Mouse (Mus musculus) liver, embryonic 16.5 days (tissue): ENCODE data around the gene Tmc8. TPM values are rescaled to one million over a fixed set of nuclear protein-coding genes. Genes with fewer than 3 reads are reported as not detected.

Source experiments
- ATAC-seq: fragments of 200-750 bp; cut with Nextera tagmentation; 2 replicates; pipeline ENCODE4 v1.8.0; 2017; ENCODE audit warnings: low read depth, mild to moderate bottlenecking, moderate number of reproducible peaks, moderate library complexity
- H3K27ac ChIP-seq: fragments of 300-500 bp; sonication (generic); 2 replicates; pipeline ENCODE4 v1.5.1; 2014; ENCODE audit warnings: mild to moderate bottlenecking, low read length
- H3K27me3 ChIP-seq: fragments of 300-500 bp; sonication (generic); 2 replicates; pipeline ENCODE4 v1.6.1; 2014; ENCODE audit warnings: low read depth, low read length, mixed read lengths; ENCODE audit not compliant: control insufficient read depth, insufficient read depth
- H3K36me3 ChIP-seq: fragments of 300-500 bp; sonication (generic); 2 replicates; pipeline ENCODE4 v1.6.1; 2014; ENCODE audit warnings: mild to moderate bottlenecking; ENCODE audit not compliant: control insufficient read depth, insufficient read depth
- H3K4me1 ChIP-seq: fragments of 300-500 bp; sonication (generic); 2 replicates; pipeline ENCODE4 v1.6.1; 2014; ENCODE audit warnings: low read depth, low read length, mixed read lengths; ENCODE audit not compliant: control insufficient read depth
- H3K4me2 ChIP-seq: fragments of 300-500 bp; sonication (generic); 2 replicates; pipeline ENCODE4 v1.6.1; 2014; ENCODE audit warnings: low read depth, low read length, mixed read lengths
- H3K4me3 ChIP-seq: fragments of 300-500 bp; sonication (generic); 2 replicates; pipeline ENCODE4 v1.5.1; 2014; ENCODE audit warnings: low read depth, mild to moderate bottlenecking, low read length
- H3K9ac ChIP-seq: fragments of 300-500 bp; sonication (generic); 2 replicates; pipeline ENCODE4 v1.6.1; 2014; ENCODE audit warnings: low read depth, low read length
- H3K9me3 ChIP-seq: fragments of 300-500 bp; sonication (generic); replicated peaks from 2 replicates; pipeline ENCODE4 v1.6.1; 2016; ENCODE audit warnings: low read length; ENCODE audit not compliant: control insufficient read depth
- WGBS: fragments of 180-500 bp; shearing (Covaris S2); extraction: QIAGEN DNeasy Blood & Tissue Kit; methylation state at CpG from one replicate; pipeline ENCODE4 v1.1.7; 2014; ENCODE audit not compliant: insufficient replicate concordance; 5-methylcytosine and 5-hydroxymethylcytosine counted together
- polyA plus RNA-seq: library from polyadenylated mRNA; unstranded; fragments of >200 nt; fragmentation: Nextera tagmentation; extraction: Ambion mirVana; gene quantifications from 2 replicates; pipeline ENCODE4 v1.2.1, GENCODE M21; 2015

The Tmc8 gene
- 16.0 and 16.3 TPM in 2 replicates for polyA plus RNA-seq

- ATAC-seq: peak; percentile 57
- H3K4me3 ChIP-seq: peak within 1 kb of the TSS; percentile 87
- peaks cover 39% of the 10 kb centered on the region for H3K36me3 ChIP-seq
- H3K9me3 ChIP-seq: no peaks in the 10 kb centered on the region
- H3K4me2 ChIP-seq: peak within 1 kb of the TSS; percentile 97
- H3K4me1 ChIP-seq: peaks cover 50% of the 10 kb centered on the region
- peak within 1 kb of the TSS; percentile 99 for H3K27ac ChIP-seq
- no peaks in the 10 kb centered on the region for H3K27me3 ChIP-seq
- WGBS: 11% methylated on average over 24 of the region's 24 CpGs
- H3K9ac ChIP-seq: peak within 1 kb of the TSS; percentile 90
Observed at GRCm38 (mm10) chr11:117781993-117782704, at the start of gene Tmc8, which contains the start of gene Tmc6. Tmc8 (plus strand) TSS chr11:117782076. Tmc6 (minus strand) TSS chr11:117782198.

GRCm38 (mm10) chr11:117736037-117736689 is 45.7 kb upstream of the Tmc8 start:
- no peaks in the 10 kb centered on the region for H3K27me3 ChIP-seq
- 57% methylated on average over 5 of the region's 5 CpGs for WGBS
- H3K9ac ChIP-seq: no peak overlapping the region
- ATAC-seq: 0 out of 2 replicates have a peak, but pooled peaks have one; percentile 19
- H3K27ac ChIP-seq: no peak overlapping the region
- H3K4me2 ChIP-seq: no peak overlapping the region
- H3K9me3 ChIP-seq: no peaks in the 10 kb centered on the region
- H3K36me3 ChIP-seq: peaks cover 25% of the 10 kb centered on the region
- H3K4me3 ChIP-seq: no peak overlapping the region
- no peaks in the 10 kb centered on the region for H3K4me1 ChIP-seq

- no peak for ATAC-seq
- WGBS: 71% methylated on average over 5 of the region's 5 CpGs
- Histone ChIP-seq H3K9me3 (no peaks in the 10 kb centered on the region), H3K27ac (no peak overlapping the region), H3K4me2 (no peak overlapping the region), H3K4me1 (no peaks in the 10 kb centered on the region), H3K4me3 (no peak overlapping the region), H3K9ac (no peak overlapping the region), H3K27me3 (no peaks in the 10 kb centered on the region), H3K36me3 (peaks cover 34% of the 10 kb centered on the region)
Observed at GRCm38 (mm10) chr11:117738123-117738522, 43.8 kb upstream of the Tmc8 start.

GRCm38 (mm10) chr11:117741128-117741527 is 40.7 kb upstream of the Tmc8 start:
- no peaks in the 10 kb centered on the region for H3K27me3 ChIP-seq
- H3K36me3 ChIP-seq: peaks cover 41% of the 10 kb centered on the region
- H3K9ac ChIP-seq: no peak overlapping the region
- H3K4me1 ChIP-seq: no peaks in the 10 kb centered on the region
- 81% methylated on average over 6 of the region's 6 CpGs for WGBS
- no peak overlapping the region for H3K4me2 ChIP-seq
- no peak overlapping the region for H3K27ac ChIP-seq
- ATAC-seq: no peak
- no peaks in the 10 kb centered on the region for H3K9me3 ChIP-seq
- no peak overlapping the region for H3K4me3 ChIP-seq

GRCm38 (mm10) chr11:117742243-117742642 is 39.6 kb upstream of the Tmc8 start:
- no peak overlapping the region for H3K27ac ChIP-seq
- no peaks in the 10 kb centered on the region for H3K9me3 ChIP-seq
- peaks cover 44% of the 10 kb centered on the region for H3K36me3 ChIP-seq
- H3K9ac ChIP-seq: no peak overlapping the region
- H3K4me3 ChIP-seq: no peak overlapping the region
- 86% methylated on average over 8 of the region's 8 CpGs for WGBS
- H3K4me2 ChIP-seq: no peak overlapping the region
- ATAC-seq: no peak
- no peaks in the 10 kb centered on the region for H3K4me1 ChIP-seq
- H3K27me3 ChIP-seq: no peaks in the 10 kb centered on the region

GRCm38 (mm10) chr11:117742715-117743114 is 39.2 kb upstream of the Tmc8 start:
- H3K4me1 ChIP-seq: no peaks in the 10 kb centered on the region
- no peak overlapping the region for H3K4me2 ChIP-seq
- 75% methylated on average over 8 of the region's 8 CpGs for WGBS
- H3K9me3 ChIP-seq: no peaks in the 10 kb centered on the region
- no peak overlapping the region for H3K27ac ChIP-seq
- H3K4me3 ChIP-seq: no peak overlapping the region
- no peak overlapping the region for H3K9ac ChIP-seq
- H3K27me3 ChIP-seq: no peaks in the 10 kb centered on the region
- ATAC-seq: no peak
- H3K36me3 ChIP-seq: peaks cover 47% of the 10 kb centered on the region

- WGBS: 44% methylated on average over 4 of the region's 4 CpGs
- Histone ChIP-seq H3K4me3 (no peak overlapping the region), H3K27me3 (no peaks in the 10 kb centered on the region), H3K9ac (no peak overlapping the region), H3K27ac (no peak overlapping the region), H3K4me2 (no peak overlapping the region), H3K9me3 (no peaks in the 10 kb centered on the region), H3K4me1 (no peaks in the 10 kb centered on the region), H3K36me3 (peaks cover 43% of the 10 kb centered on the region)
- ATAC-seq: no peak; the same call in 1 of the 2 replicates
Observed at GRCm38 (mm10) chr11:117743454-117744030, 38.3 kb upstream of the Tmc8 start.

GRCm38 (mm10) chr11:117748628-117749027 is 33.2 kb upstream of the Tmc8 start:
- no peak overlapping the region for H3K27ac ChIP-seq
- no peaks in the 10 kb centered on the region for H3K4me1 ChIP-seq
- peaks cover 28% of the 10 kb centered on the region for H3K36me3 ChIP-seq
- no peak overlapping the region for H3K4me3 ChIP-seq
- WGBS: 75% methylated on average over 4 of the region's 4 CpGs
- no peak overlapping the region for H3K9ac ChIP-seq
- H3K9me3 ChIP-seq: no peaks in the 10 kb centered on the region
- H3K27me3 ChIP-seq: no peaks in the 10 kb centered on the region
- no peak for ATAC-seq
- H3K4me2 ChIP-seq: no peak overlapping the region

GRCm38 (mm10) chr11:117749414-117749813 is 32.5 kb upstream of the Tmc8 start:
- H3K4me1 ChIP-seq: no peaks in the 10 kb centered on the region
- H3K27ac ChIP-seq: no peak overlapping the region
- 90% methylated on average over 10 of the region's 10 CpGs for WGBS
- no peaks in the 10 kb centered on the region for H3K9me3 ChIP-seq
- H3K27me3 ChIP-seq: no peaks in the 10 kb centered on the region
- no peak overlapping the region for H3K9ac ChIP-seq
- no peak for ATAC-seq
- H3K4me3 ChIP-seq: no peak overlapping the region
- peaks cover 30% of the 10 kb centered on the region for H3K36me3 ChIP-seq
- H3K4me2 ChIP-seq: no peak overlapping the region
